Mouse (Mus musculus) stomach, embryonic 15.5 days (tissue): ENCODE data around the gene Elmo2. TPM values are rescaled to one million over a fixed set of nuclear protein-coding genes. Genes with fewer than 3 reads are reported as not detected.

Source experiments
- ATAC-seq: fragments of 200-750 bp; cut with Nextera tagmentation; 2 replicates; pipeline ENCODE4 v1.8.0; 2017; ENCODE audit warnings: low read depth, moderate number of reproducible peaks, moderate TSS enrichment; ENCODE audit not compliant: insufficient read depth, low FRiP score
- H3K27ac ChIP-seq: fragments of 300-500 bp; sonication (generic); 2 replicates; pipeline ENCODE4 v1.5.1; 2015; ENCODE audit warnings: mild to moderate bottlenecking, inconsistent platforms
- H3K27me3 ChIP-seq: fragments of 300-500 bp; sonication (generic); replicated peaks from 2 replicates; pipeline ENCODE4 v1.6.1; 2015; ENCODE audit warnings: inconsistent platforms
- H3K36me3 ChIP-seq: fragments of 300-500 bp; sonication (generic); 2 replicates; pipeline ENCODE4 v1.6.1; 2015; ENCODE audit warnings: inconsistent platforms
- H3K4me1 ChIP-seq: fragments of 300-500 bp; sonication (generic); 2 replicates; pipeline ENCODE4 v1.6.1; 2015; ENCODE audit warnings: inconsistent platforms
- H3K4me2 ChIP-seq: fragments of 300-500 bp; sonication (generic); 2 replicates; pipeline ENCODE4 v1.6.1; 2015; ENCODE audit warnings: mild to moderate bottlenecking, inconsistent platforms
- H3K4me3 ChIP-seq: fragments of 300-500 bp; sonication (generic); replicated peaks from 2 replicates; pipeline ENCODE4 v1.5.1; 2015; ENCODE audit warnings: inconsistent platforms
- H3K9ac ChIP-seq: fragments of 300-500 bp; sonication (generic); 2 replicates; pipeline ENCODE4 v1.6.1; 2015; ENCODE audit warnings: inconsistent platforms
- H3K9me3 ChIP-seq: fragments of 300-500 bp; sonication (generic); 2 replicates; pipeline ENCODE4 v1.6.1; 2016; ENCODE audit warnings: inconsistent platforms
- WGBS: fragments of 180-500 bp; shearing (Covaris S2); methylation state at CpG from one replicate; pipeline ENCODE4 v1.1.7; 2015; 5-methylcytosine and 5-hydroxymethylcytosine counted together
- polyA plus RNA-seq: library from polyadenylated mRNA; unstranded; fragments of >200 nt; fragmentation: Nextera tagmentation; extraction: Ambion mirVana; gene quantifications from 2 replicates; pipeline ENCODE4 v1.2.1, GENCODE M21; 2015

The Elmo2 gene
- polyA plus RNA-seq, 1 experiment from 2014 or later, result 53.2 TPM

- no peak for ATAC-seq
- Histone ChIP-seq H3K27me3 (no peaks in the 10 kb centered on the region), H3K36me3 (peaks cover 11% of the 10 kb centered on the region; the same call in 1 of the 2 replicates), H3K4me3 (no peak overlapping the region), H3K4me2 (no peak overlapping the region), H3K4me1 (0 out of 2 replicates have a peak, but pooled peaks cover 6% of the 10 kb centered on the region), H3K9ac (no peak overlapping the region), H3K27ac (no peak overlapping the region), H3K9me3 (no peaks in the 10 kb centered on the region)
- WGBS, result 52% methylated on average over 4 of the region's 4 CpGs
These were observed 52.7 kb downstream of the Elmo2 start for GRCm38 (mm10) chr2:165273589-165273988.

DNA sequence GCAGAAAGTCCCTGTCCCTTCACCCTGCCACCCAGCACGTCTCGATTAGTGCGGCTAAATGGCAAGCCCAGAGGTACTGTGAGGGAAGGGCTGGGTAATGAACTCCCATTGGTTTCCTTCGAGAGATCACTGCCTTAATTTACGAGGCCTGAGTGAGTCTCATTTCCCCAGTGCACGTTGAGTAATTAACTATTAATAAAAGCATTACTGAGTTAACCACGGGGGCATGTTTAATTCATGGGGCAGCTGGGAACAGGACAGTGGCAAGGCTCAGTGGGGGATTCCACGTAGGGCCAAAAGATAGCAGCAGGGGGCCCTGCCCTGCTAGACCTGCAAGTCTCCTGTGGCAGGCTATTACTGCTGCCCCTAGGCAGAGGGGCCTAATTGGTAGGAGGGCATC, 55.0 kb downstream of the Elmo2 start:
- no peak for ATAC-seq
- WGBS, result 20% methylated on average over 8 of the region's 8 CpGs
- Histone ChIP-seq H3K4me1 (0 out of 2 replicates have a peak, but pooled peaks cover 6% of the 10 kb centered on the region), H3K27ac (no peak overlapping the region), H3K4me2 (no peak overlapping the region), H3K9ac (no peak overlapping the region), H3K9me3 (no peaks in the 10 kb centered on the region), H3K27me3 (0 out of 2 replicates have a peak, but pooled peaks cover 4% of the 10 kb centered on the region), H3K4me3 (no peak overlapping the region), H3K36me3 (no peaks in the 10 kb centered on the region)

DNA sequence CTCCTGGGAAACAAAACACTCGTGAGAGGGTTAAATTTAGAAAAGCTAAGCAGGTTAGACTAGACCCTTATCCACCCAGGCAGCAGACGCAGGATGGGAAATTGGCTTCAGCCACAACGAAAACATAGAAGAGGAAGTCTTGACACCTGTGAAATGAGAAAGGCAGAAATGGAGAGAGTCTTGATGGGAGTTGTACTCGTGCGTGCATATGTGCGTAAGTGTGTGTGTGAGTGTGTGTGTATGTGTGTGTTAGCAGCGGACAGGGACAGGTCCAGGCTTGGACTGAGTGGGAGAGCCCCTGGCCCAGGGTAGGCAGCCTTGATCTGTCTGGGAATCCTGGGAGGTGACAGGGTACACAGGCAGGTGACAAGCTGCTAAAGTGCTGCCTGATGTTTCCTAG, 55.4 kb downstream of the Elmo2 start:
- H3K4me3 ChIP-seq, result no peak overlapping the region
- H3K27ac ChIP-seq, result no peak overlapping the region
- WGBS, result 39% methylated on average over 7 of the region's 7 CpGs
- H3K4me2 ChIP-seq, result no peak overlapping the region
- H3K4me1 ChIP-seq, result 0 out of 2 replicates have a peak, but pooled peaks cover 6% of the 10 kb centered on the region
- 0 out of 2 replicates have a peak, but pooled peaks cover 4% of the 10 kb centered on the region for H3K27me3 ChIP-seq
- no peak overlapping the region for H3K9ac ChIP-seq
- H3K36me3 ChIP-seq, result no peaks in the 10 kb centered on the region
- ATAC-seq, result no peak
- no peaks in the 10 kb centered on the region for H3K9me3 ChIP-seq

GRCm38 (mm10) chr2:165266739-165267138, 59.5 kb downstream of the Elmo2 start:
- H3K27me3 ChIP-seq, result 0 out of 2 replicates have a peak, but pooled peaks cover 4% of the 10 kb centered on the region
- H3K4me3 ChIP-seq, result no peak overlapping the region
- WGBS, result 9% methylated on average over 12 of the region's 12 CpGs
- H3K4me2 ChIP-seq, result no peak overlapping the region
- H3K4me1 ChIP-seq, result no peaks in the 10 kb centered on the region
- no peak overlapping the region for H3K27ac ChIP-seq
- H3K9me3 ChIP-seq, result no peaks in the 10 kb centered on the region
- no peak for ATAC-seq
- H3K36me3 ChIP-seq, result no peaks in the 10 kb centered on the region
- H3K9ac ChIP-seq, result no peak overlapping the region

GRCm38 (mm10) chr2:165263861-165264260, 62.4 kb downstream of the Elmo2 start:
- 0 out of 2 replicates have a peak, but pooled peaks cover 4% of the 10 kb centered on the region for H3K27me3 ChIP-seq
- 55% methylated on average over 7 of the region's 7 CpGs for WGBS
- no peaks in the 10 kb centered on the region for H3K4me1 ChIP-seq
- no peak for ATAC-seq
- no peaks in the 10 kb centered on the region for H3K36me3 ChIP-seq
- no peak overlapping the region for H3K27ac ChIP-seq
- no peak overlapping the region for H3K9ac ChIP-seq
- H3K4me3 ChIP-seq, result no peak overlapping the region
- H3K9me3 ChIP-seq, result no peaks in the 10 kb centered on the region
- no peak overlapping the region for H3K4me2 ChIP-seq

- H3K27ac ChIP-seq, result no peak overlapping the region
- H3K36me3 ChIP-seq, result no peaks in the 10 kb centered on the region
- WGBS, result 58% methylated on average over 18 of the region's 18 CpGs
- H3K4me1 ChIP-seq, result no peaks in the 10 kb centered on the region
- H3K9me3 ChIP-seq, result no peaks in the 10 kb centered on the region
- H3K9ac ChIP-seq, result no peak overlapping the region
- no peak overlapping the region for H3K4me3 ChIP-seq
- H3K4me2 ChIP-seq, result no peak overlapping the region
- no peak for ATAC-seq
- 0 out of 2 replicates have a peak, but pooled peaks cover 4% of the 10 kb centered on the region for H3K27me3 ChIP-seq
These were observed 63.8 kb downstream of the Elmo2 start for GRCm38 (mm10) chr2:165262274-165262990.

GRCm38 (mm10) chr2:165259859-165260258, 66.4 kb downstream of the Elmo2 start:
- Histone ChIP-seq H3K4me2 (no peak overlapping the region), H3K36me3 (no peaks in the 10 kb centered on the region), H3K27me3 (peaks cover 6% of the 10 kb centered on the region; the same call in 1 of the 2 replicates), H3K4me1 (no peaks in the 10 kb centered on the region), H3K9me3 (no peaks in the 10 kb centered on the region), H3K4me3 (no peak overlapping the region), H3K9ac (no peak overlapping the region), H3K27ac (no peak overlapping the region)
- ATAC-seq, result no peak
- 74% methylated on average over 8 of the region's 8 CpGs for WGBS

DNA sequence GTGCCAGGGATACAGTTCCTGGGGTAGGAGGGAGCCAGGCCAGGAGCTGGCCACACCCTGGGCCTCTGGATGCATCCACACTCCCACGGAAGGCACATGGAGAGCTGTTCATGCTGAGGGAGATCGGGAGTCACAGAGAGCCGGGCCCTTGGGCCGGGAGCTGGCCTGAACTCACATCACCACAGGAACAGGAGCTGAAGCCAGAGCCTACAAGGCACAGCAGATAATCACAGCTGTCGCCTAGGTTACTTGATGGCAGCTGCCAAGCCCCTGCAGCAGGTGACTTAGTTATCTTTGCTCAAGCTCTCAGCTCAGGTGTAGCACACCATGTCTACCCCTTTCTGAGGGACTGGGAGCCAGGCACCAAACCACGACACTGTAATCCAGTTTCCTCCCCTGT, 68.0 kb downstream of the Elmo2 start:
- H3K4me2 ChIP-seq, result no peak overlapping the region
- 67% methylated on average over 6 of the region's 6 CpGs for WGBS
- no peak overlapping the region for H3K9ac ChIP-seq
- ATAC-seq, result no peak
- H3K4me1 ChIP-seq, result no peaks in the 10 kb centered on the region
- H3K9me3 ChIP-seq, result no peaks in the 10 kb centered on the region
- no peak overlapping the region for H3K27ac ChIP-seq
- no peak overlapping the region for H3K4me3 ChIP-seq
- H3K36me3 ChIP-seq, result no peaks in the 10 kb centered on the region
- H3K27me3 ChIP-seq, result peaks cover 22% of the 10 kb centered on the region

- no peak for ATAC-seq
- Histone ChIP-seq H3K4me3 (no peak overlapping the region), H3K27ac (no peak overlapping the region), H3K9me3 (no peaks in the 10 kb centered on the region), H3K4me1 (no peaks in the 10 kb centered on the region), H3K9ac (no peak overlapping the region), H3K36me3 (no peaks in the 10 kb centered on the region), H3K4me2 (no peak overlapping the region), H3K27me3 (peaks cover 31% of the 10 kb centered on the region)
- 45% methylated on average over 11 of the region's 11 CpGs for WGBS
These were observed 69.0 kb downstream of the Elmo2 start for GRCm38 (mm10) chr2:165257151-165257834.

GRCm38 (mm10) chr2:165256213-165256612, 70.1 kb downstream of the Elmo2 start:
- no peak for ATAC-seq
- Histone ChIP-seq H3K4me2 (no peak overlapping the region), H3K4me1 (no peaks in the 10 kb centered on the region), H3K9ac (no peak overlapping the region), H3K4me3 (no peak overlapping the region), H3K36me3 (no peaks in the 10 kb centered on the region), H3K27me3 (peaks cover 31% of the 10 kb centered on the region), H3K9me3 (no peaks in the 10 kb centered on the region), H3K27ac (no peak overlapping the region)
- 72% methylated on average over 10 of the region's 10 CpGs for WGBS

DNA sequence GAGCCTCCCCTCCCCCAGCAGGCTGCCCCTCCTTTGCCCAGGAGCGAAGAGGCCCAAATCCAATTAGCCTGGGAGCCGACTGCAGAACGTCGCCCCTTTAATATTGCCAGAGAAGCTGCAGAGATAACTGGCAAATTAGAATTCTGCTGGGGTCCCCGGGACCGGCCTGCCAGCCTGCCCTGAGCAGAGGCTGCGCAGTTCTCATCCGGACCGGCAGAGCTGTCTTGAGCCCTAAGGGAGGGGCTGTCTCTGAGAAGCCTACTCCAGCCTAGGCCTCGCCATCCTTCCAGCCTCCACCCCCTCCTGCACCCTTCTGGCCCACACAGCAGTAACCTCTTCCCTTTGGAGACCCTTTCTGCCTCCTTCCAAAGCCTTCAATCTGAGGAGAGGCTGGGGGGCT, 72.4 kb downstream of the Elmo2 start:
- H3K36me3 ChIP-seq, result no peaks in the 10 kb centered on the region
- no peak overlapping the region for H3K4me3 ChIP-seq
- ATAC-seq, result no peak
- peaks cover 31% of the 10 kb centered on the region for H3K27me3 ChIP-seq
- H3K4me1 ChIP-seq, result no peaks in the 10 kb centered on the region
- 13% methylated on average over 10 of the region's 10 CpGs for WGBS
- H3K4me2 ChIP-seq, result no peak overlapping the region
- no peak overlapping the region for H3K9ac ChIP-seq
- H3K27ac ChIP-seq, result no peak overlapping the region
- H3K9me3 ChIP-seq, result no peaks in the 10 kb centered on the region

GRCm38 (mm10) chr2:165253269-165253668, 73.0 kb downstream of the Elmo2 start:
- 73% methylated on average over 8 of the region's 8 CpGs for WGBS
- H3K9me3 ChIP-seq, result no peaks in the 10 kb centered on the region
- no peak overlapping the region for H3K4me2 ChIP-seq
- H3K4me3 ChIP-seq, result no peak overlapping the region
- H3K36me3 ChIP-seq, result no peaks in the 10 kb centered on the region
- no peaks in the 10 kb centered on the region for H3K4me1 ChIP-seq
- no peak overlapping the region for H3K27ac ChIP-seq
- H3K27me3 ChIP-seq, result peaks cover 31% of the 10 kb centered on the region
- no peak for ATAC-seq
- H3K9ac ChIP-seq, result no peak overlapping the region
